9 mouse cellular contexts compared by ENCODE assay signal in genomic region chr3:58372905-58373208, GRCm38 (mm10). TPM values are rescaled to one million over a fixed set of nuclear protein-coding genes. Genes with fewer than 3 reads are reported as not detected.
DNase-seq lines count a peak whose midpoint lies in the region; ATAC-seq and TF ChIP-seq lines count a peak whose summit lies in the region.
"Had no signal": no experiment of that assay in that cellular context is flagged by ENCODE, and none has a peak within 500 bp of the region (broad histone marks: within the 10 kb centered on the region; RNA-seq: fewer than 3 reads in every experiment).

No protein-coding gene starts in this region.

- DNase-seq in kidney, adult 2 months, result no peak
- DNase-seq in kidney, adult 11 months, result no peak
- no peak for DNase-seq in embryonic facial prominence, embryonic 14.5 days (ENCODE audit: low spot score)
- no peak for DNase-seq in midbrain, embryonic 14.5 days
- DNase-seq in thymus, postnatal 4 days, result no peak
- DNase-seq in left cerebral cortex, adult 2 months (ENCODE audit: extremely low spot score in 1 of 2, low spot score in 2 of 2), result no peak
- DNase-seq in gastrocnemius, adult 8-10 months (ENCODE audit: low spot score in 2 of 2), result no peak

- peak overlapping the region; percentile 5; the same call in 1 of the 2 replicates for H3K9ac ChIP-seq in embryonic facial prominence, embryonic 14.5 days (ENCODE audit: low read depth, low read length)
- peak overlapping the region; percentile 3; the same call in 1 of the 2 replicates for H3K9ac ChIP-seq in hindbrain, embryonic 16.5 days (ENCODE audit: low read depth, low read length)
- H3K9ac ChIP-seq in midbrain, embryonic 14.5 days (replicated peaks; ENCODE audit: low read length), result no peak overlapping the region

- WGBS in kidney, adult 2 months, result 6% methylated on average over 5 of the region's 5 CpGs
- 7% methylated on average over 5 of the region's 5 CpGs for WGBS in embryonic facial prominence, embryonic 14.5 days
- WGBS in hindbrain, embryonic 16.5 days, result 4% methylated on average over 5 of the region's 5 CpGs
- 9% methylated on average over 5 of the region's 5 CpGs for WGBS in midbrain, embryonic 14.5 days

- intact Hi-C loops in left cerebral cortex, adult 2 months (cut with DNase I), result no loop called here

- no peaks in the 10 kb centered on the region for H3K36me3 ChIP-seq in kidney, adult 2 months (ENCODE audit: control insufficient read depth, insufficient read depth, low read length)
- no peaks in the 10 kb centered on the region for H3K36me3 ChIP-seq in embryonic facial prominence, embryonic 14.5 days (ENCODE audit: control insufficient read depth, insufficient read depth, low read length)
- H3K36me3 ChIP-seq in hindbrain, embryonic 16.5 days (ENCODE audit: control insufficient read depth, insufficient read depth, low read length), result no peaks in the 10 kb centered on the region
- no peaks in the 10 kb centered on the region for H3K36me3 ChIP-seq in midbrain, embryonic 14.5 days (ENCODE audit: control insufficient read depth, insufficient read depth, low read length)
- H3K36me3 ChIP-seq: G1E had no signal

- H3K4me2 ChIP-seq in embryonic facial prominence, embryonic 14.5 days (ENCODE audit: low read depth, low read length), result peak overlapping the region; percentile 42
- peak overlapping the region; percentile 39 for H3K4me2 ChIP-seq in hindbrain, embryonic 16.5 days (ENCODE audit: low read length)
- peak overlapping the region; percentile 45 for H3K4me2 ChIP-seq in midbrain, embryonic 14.5 days (ENCODE audit: low read length)

- no peaks in the 10 kb centered on the region for H3K9me3 ChIP-seq in embryonic facial prominence, embryonic 14.5 days (ENCODE audit: control insufficient read depth, low read length)
- H3K9me3 ChIP-seq in hindbrain, embryonic 16.5 days (ENCODE audit: control insufficient read depth, low read length), result no peaks in the 10 kb centered on the region
- H3K9me3 ChIP-seq in midbrain, embryonic 14.5 days (ENCODE audit: control insufficient read depth, low read length), result no peaks in the 10 kb centered on the region
- H3K9me3 ChIP-seq: G1E had no signal

- peaks cover 5% of the 10 kb centered on the region; the same call in 1 of the 2 replicates for H3K4me1 ChIP-seq in kidney, adult 2 months (ENCODE audit: control insufficient read depth, insufficient read depth, low read length)
- peaks cover 14% of the 10 kb centered on the region for H3K4me1 ChIP-seq in embryonic facial prominence, embryonic 14.5 days (ENCODE audit: control insufficient read depth, insufficient read depth, low read length)
- peaks cover 11% of the 10 kb centered on the region for H3K4me1 ChIP-seq in hindbrain, embryonic 16.5 days (ENCODE audit: control insufficient read depth, insufficient read depth, low read depth, low read length)
- peaks cover 3% of the 10 kb centered on the region; the same call in 1 of the 2 replicates for H3K4me1 ChIP-seq in midbrain, embryonic 14.5 days (ENCODE audit: control insufficient read depth, insufficient read depth, low read length)

- H3K27ac ChIP-seq in kidney, adult 2 months (ENCODE audit: insufficient read depth, low read depth, low read length), result peak overlapping the region; percentile 33
- H3K27ac ChIP-seq in embryonic facial prominence, embryonic 14.5 days (replicated peaks; ENCODE audit: low read depth, low read length), result no peak overlapping the region; the same call in 1 of the 2 replicates
- no peak overlapping the region for H3K27ac ChIP-seq in hindbrain, embryonic 16.5 days (ENCODE audit: low read depth, low read length)
- H3K27ac ChIP-seq in midbrain, embryonic 14.5 days (replicated peaks; ENCODE audit: low read depth, low read length), result no peak overlapping the region
- H3K27ac ChIP-seq in left cerebral cortex, adult 2 months, result no peak overlapping the region

- ATAC-seq in embryonic facial prominence, embryonic 14.5 days (ENCODE audit: low read depth), result peak; percentile 12; the same call in 1 of the 2 replicates
- 0 out of 2 replicates have a peak, but pooled peaks have one; percentile 34 for ATAC-seq in hindbrain, embryonic 16.5 days
- ATAC-seq in midbrain, embryonic 14.5 days (ENCODE audit: low FRiP score, low TSS enrichment), result no peak

- H3K4me3 ChIP-seq in kidney, adult 2 months (ENCODE audit: insufficient read depth, low read depth, low read length), result no peak overlapping the region
- no peak overlapping the region for H3K4me3 ChIP-seq in embryonic facial prominence, embryonic 14.5 days (ENCODE audit: low read depth, low read length)
- H3K4me3 ChIP-seq in hindbrain, embryonic 16.5 days (ENCODE audit: low read length), result peak overlapping the region; percentile 18; the same call in 1 of the 2 replicates
- no peak overlapping the region for H3K4me3 ChIP-seq in midbrain, embryonic 14.5 days (replicated peaks; ENCODE audit: low read depth, low read length)
- H3K4me3 ChIP-seq in left cerebral cortex, adult 2 months, result no peak overlapping the region

- no peak for TF ChIP-seq CTCF in kidney, adult 2 months (conservative IDR thresholded peaks at IDR 0.05; ENCODE audit: insufficient read depth, insufficient read length, low read depth, low read length)
- no peak for TF ChIP-seq CTCF in left cerebral cortex, adult 2 months (IDR thresholded peaks at IDR 0.05)

- H3K27me3 ChIP-seq in kidney, adult 2 months (replicated peaks; ENCODE audit: control insufficient read depth, insufficient read depth, low read length), result no peaks in the 10 kb centered on the region
- H3K27me3 ChIP-seq in embryonic facial prominence, embryonic 14.5 days (replicated peaks; ENCODE audit: control insufficient read depth, insufficient read depth, low read length), result no peaks in the 10 kb centered on the region
- no peaks in the 10 kb centered on the region for H3K27me3 ChIP-seq in hindbrain, embryonic 16.5 days (replicated peaks; ENCODE audit: control insufficient read depth, insufficient read depth, low read length)
- H3K27me3 ChIP-seq in midbrain, embryonic 14.5 days (ENCODE audit: control insufficient read depth, insufficient read depth, low read length), result no peaks in the 10 kb centered on the region

- TF ChIP-seq POLR2A in kidney, adult 2 months (IDR thresholded peaks at IDR 0.05; ENCODE audit: low read depth, low read length), result no peak

RNA-seq across cellular contexts. Expression of gene Tsc22d2, which starts 41.7 kb away (rescaled TPM):
- polyA plus RNA-seq in kidney, adult 2 months (2012; rRNA removed), result 8.4 and 11.3 TPM in 2 replicates
- polyA plus RNA-seq in embryonic facial prominence, embryonic 14.5 days (2014; fragmentation: Nextera tagmentation; extraction: Ambion mirVana), result 17.3 and 19.9 TPM in 2 replicates
- polyA plus RNA-seq in hindbrain, embryonic 16.5 days (2015; fragmentation: Nextera tagmentation; extraction: Ambion mirVana), result 5.7 and 6.9 TPM in 2 replicates
- polyA plus RNA-seq in midbrain, embryonic 14.5 days (2014; fragmentation: Nextera tagmentation; extraction: Ambion mirVana), result 14.5 and 14.6 TPM in 2 replicates
- total RNA-seq in left cerebral cortex, adult 2 months (2021), result 10 to 100 TPM; 36.9 to 40.7 TPM
- 10 to 100 TPM; 23.7 to 29.8 (median 26.0) TPM for total RNA-seq in gastrocnemius, adult 8-10 months (2022)
